Mouse (Mus musculus) olfactory bulb, adult 2 months (tissue): ENCODE data around the gene Slco3a1.

ENCODE experiments used
- CTCF ChIP-seq: fragments of 200-500 bp; IDR thresholded peaks from 2 replicates; pipeline ENCODE4 v1.5.1; 2012; ENCODE audit warnings: low read depth, mild to moderate bottlenecking, low read length, moderate library complexity; ENCODE audit not compliant: insufficient read depth
- POLR2A ChIP-seq: fragments of 200-500 bp; IDR thresholded peaks from 2 replicates; pipeline ENCODE4 v1.6.1; 2012; ENCODE audit warnings: mild to moderate bottlenecking, low read depth, low read length, moderate library complexity; ENCODE audit not compliant: insufficient read depth

- TF ChIP-seq POLR2A: no peak
- no peak for TF ChIP-seq CTCF
Measured at GRCm38 (mm10) chr7:74332323-74332722, 222.3 kb downstream of the Slco3a1 start.
